Mouse (Mus musculus) hematopoietic multipotent progenitor cell, adult 10-12 weeks (in vitro differentiated cells): Measurements from ENCODE around the gene Aqp3. TPM values are rescaled to one million over a fixed set of nuclear protein-coding genes. Genes with fewer than 3 reads are reported as not detected.

Source experiments
- polyA plus RNA-seq: library from polyadenylated mRNA; stranded (reverse); fragments of >175 nt; gene quantifications from 2 replicates; pipeline ENCODE4 v1.2.3, GENCODE M21; 2012; ENCODE audit warnings: low replicate concordance

The Aqp3 gene
- polyA plus RNA-seq, result 0.88 and 3.4 TPM in 2 replicates

DNA sequence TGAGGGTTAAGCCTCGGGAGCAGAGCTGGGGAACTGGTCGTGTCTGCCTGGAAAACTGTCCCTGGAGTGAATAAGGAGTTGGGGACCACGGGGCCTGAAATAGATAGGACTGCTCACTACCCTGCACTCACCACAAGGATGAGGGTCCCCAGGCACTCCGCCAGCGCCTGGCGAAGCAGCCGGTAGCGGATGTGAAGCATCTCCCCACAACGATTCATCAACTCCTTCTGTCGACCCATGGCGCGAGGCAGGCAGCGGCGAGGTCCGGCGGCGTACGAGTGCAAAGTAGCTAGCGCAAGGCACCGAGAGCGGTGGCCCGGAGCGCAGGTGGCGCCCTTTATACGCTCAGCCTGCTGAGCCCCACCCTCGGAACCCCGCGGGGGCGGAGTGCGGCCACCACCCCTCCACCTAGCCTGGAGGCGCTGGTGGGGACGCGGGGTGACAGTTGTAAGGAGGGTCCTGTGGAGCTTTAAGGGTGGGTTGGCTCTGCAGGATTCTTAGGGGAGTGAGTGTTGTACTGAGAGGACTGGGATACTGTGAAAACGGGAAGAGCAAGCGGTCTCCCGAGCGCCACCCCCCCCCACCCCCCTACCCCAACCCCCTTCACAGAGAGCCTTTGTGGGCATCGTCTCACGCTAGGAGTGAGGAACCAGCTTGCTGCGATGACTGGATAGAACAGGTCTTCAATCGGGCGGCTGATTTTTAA is at the start of gene Aqp3:
Gene Aqp3 (minus strand): TSS at position 313 of the 706 bp plus-strand sequence.

DNA sequence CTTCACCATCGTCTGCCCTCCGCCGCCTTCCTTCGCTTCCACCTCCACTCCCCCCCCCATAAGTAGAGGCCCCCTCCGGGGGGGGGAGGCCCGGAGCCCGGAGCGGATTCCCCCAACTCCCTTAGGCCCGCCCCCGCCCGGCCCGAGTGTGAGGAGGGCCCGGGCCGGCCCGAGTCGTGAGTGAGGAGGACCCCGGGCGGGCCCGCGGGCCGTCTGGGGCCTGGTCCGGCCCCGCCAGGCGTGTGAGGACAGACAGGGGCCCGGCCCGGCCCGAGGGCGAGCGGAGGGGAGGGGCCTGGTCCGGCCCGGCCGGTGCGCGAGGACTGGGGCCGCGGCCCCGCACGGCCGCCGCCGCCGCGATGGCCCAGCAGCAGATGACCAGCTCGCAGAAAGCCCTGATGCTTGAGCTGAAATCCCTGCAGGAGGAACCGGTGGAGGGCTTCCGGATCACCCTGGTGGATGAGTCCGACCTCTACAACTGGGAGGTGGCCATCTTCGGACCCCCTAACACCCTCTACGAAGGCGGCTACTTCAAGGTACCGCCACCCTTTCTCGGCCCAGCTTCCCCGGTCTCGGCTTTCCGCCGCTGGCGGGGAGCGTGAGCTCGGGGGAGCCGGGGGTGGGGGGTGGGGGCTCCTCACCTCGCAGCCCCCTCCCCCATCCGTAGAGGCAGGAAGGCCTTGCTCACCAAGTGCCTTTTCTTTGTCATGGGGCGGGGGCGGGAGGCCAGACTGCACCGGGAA is 37.9 kb upstream of the Aqp3 start, which contains the start of gene Ube2r2:
Gene Ube2r2 (plus strand): TSS at position 33 of the 743 bp plus-strand sequence.

DNA sequence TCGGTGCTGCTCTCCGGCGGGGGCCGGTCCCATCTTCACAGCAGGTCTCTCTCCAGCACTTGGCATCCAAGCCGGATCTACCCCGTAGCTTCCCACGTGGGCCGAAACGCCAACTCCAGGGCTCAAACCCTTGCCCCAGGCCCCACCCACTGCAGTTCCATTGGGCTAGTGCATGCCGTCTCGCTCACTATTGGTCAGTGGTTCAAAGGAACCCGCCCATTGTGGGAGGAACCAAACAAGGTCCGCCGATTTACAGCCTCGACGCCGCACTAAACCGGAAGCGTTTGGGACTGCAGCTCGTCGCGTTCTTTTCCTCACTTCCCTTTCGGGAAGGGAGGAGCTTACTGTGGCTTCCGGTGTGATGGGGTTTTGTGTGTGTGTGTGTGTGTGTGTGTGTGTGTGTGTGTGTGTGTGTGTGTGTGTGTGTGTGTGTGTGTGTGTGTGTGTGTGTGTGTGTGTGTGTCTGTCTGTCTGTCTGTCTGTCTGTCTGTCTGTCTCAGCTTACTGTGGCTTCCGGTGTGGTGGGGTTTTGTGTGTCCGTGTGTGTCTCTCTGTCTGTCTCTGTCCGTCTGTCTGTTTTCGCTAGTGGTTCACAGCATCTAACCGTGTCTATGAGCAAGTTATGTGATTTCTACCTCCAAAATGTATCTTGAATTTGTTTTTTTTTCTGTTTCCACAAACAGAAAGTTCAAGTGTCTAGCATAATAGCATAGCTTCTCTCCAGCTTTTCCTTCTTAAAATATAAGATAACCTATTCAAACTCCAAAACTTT is 26.4 kb upstream of the Aqp3 start, which contains the start of gene Nol6:
Gene Nol6 (minus strand): TSS at position 276 of the 772 bp plus-strand sequence.

DNA sequence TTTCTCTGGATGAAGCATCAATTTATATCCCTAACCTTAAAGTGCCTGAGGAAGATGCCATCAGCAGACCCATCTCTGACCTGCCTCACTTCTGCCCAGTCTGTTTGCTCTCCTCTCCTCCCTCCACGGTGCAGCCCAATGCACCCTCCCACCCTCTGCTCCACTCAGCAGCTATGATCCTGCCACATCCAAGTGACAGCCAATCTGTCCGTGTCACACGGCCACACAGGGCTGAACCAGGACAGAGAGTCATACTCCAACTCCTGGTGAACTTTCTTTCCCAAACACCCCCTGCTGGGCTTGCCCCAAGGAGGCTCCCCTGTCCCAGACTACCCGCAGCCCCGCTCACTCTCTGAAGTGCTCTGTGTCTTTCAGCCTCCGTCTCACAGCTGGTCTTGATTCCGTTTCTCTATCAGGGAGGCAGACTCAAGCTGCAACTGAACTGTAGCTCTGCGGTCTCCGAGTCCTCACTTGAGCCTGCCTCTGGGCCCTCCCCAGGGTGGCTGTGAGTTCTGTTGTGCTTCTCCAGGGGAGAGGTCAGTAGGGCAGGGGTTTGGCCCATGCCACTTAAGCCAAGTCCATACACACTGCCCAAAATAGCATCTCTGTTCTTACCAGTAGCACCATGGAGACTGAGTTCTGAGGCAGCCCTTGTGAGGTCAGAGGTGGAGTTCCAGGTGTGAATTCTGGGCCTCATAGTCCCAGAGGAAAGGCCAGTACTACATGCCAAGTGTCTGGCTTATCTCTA is 50.3 kb downstream of the Aqp3 start, which contains the start of gene Aqp7:
Gene Aqp7 (minus strand): TSS at position 616 of the 748 bp plus-strand sequence.

Other genes with a start within 250 kb of the Aqp3 start
- gene B4galt1, start 244.2 kb downstream of the Aqp3 start, polyA plus RNA-seq, result 47.9 and 157 TPM in 2 replicates
- gene Spink4, start 178.1 kb downstream of the Aqp3 start, polyA plus RNA-seq, result not detected in 2 replicates
- 141 and 280 TPM in 2 replicates for gene Bag1, start 149.9 kb downstream of the Aqp3 start, polyA plus RNA-seq
- gene Chmp5, start 149.8 kb downstream of the Aqp3 start, polyA plus RNA-seq, result 6.9 and 8.3 TPM in 2 replicates
- gene Nfx1, start 127.3 kb downstream of the Aqp3 start, polyA plus RNA-seq, result 17.9 and 21.0 TPM in 2 replicates
- gene Aqp7, start 50.0 kb downstream of the Aqp3 start, polyA plus RNA-seq, result not detected in 2 replicates
- 48.4 and 53.7 TPM in 2 replicates for gene Nol6, start 26.3 kb upstream of the Aqp3 start, polyA plus RNA-seq
- 39.5 and 49.9 TPM in 2 replicates for gene Ube2r2, start 37.6 kb upstream of the Aqp3 start, polyA plus RNA-seq
- 227 and 574 TPM in 2 replicates for gene Ubap2, start 177.0 kb upstream of the Aqp3 start, polyA plus RNA-seq
- 52.8 and 59.2 TPM in 2 replicates for gene Dcaf12, start 216.7 kb upstream of the Aqp3 start, polyA plus RNA-seq